19 mouse cellular contexts compared by ENCODE assay signal in genomic region chr6:97413453-97413852, GRCm38 (mm10).
DNase-seq lines count a peak whose midpoint lies in the region; ATAC-seq and TF ChIP-seq lines count a peak whose summit lies in the region.
"Had no signal": no experiment of that assay in that cellular context is flagged by ENCODE, and none has a peak within 500 bp of the region (broad histone marks: within the 10 kb centered on the region; RNA-seq: fewer than 3 reads in every experiment).

No protein-coding gene starts in this region.

- H3K4me3 ChIP-seq in intestine, embryonic 15.5 days (replicated peaks) = no peak overlapping the region
- H3K4me3 ChIP-seq in intestine, postnatal 0 days (ENCODE audit: low read depth, low read length) = no peak overlapping the region
- no peak overlapping the region for H3K4me3 ChIP-seq in liver, embryonic 16.5 days (ENCODE audit: low read depth, low read length)
- H3K4me3 ChIP-seq in forebrain, embryonic 14.5 days (ENCODE audit: low read depth, low read length) = no peak overlapping the region
- H3K4me3 ChIP-seq in midbrain, postnatal 0 days (ENCODE audit: low read depth, low read length) = no peak overlapping the region
- H3K4me3 ChIP-seq: forebrain, embryonic 10.5 days; heart, embryonic 10.5 days; limb, embryonic 15.5 days; midbrain, embryonic 12.5 days; neural tube, embryonic 12.5 days had no signal

- no peaks in the 10 kb centered on the region for H3K36me3 ChIP-seq in intestine, embryonic 15.5 days
- no peaks in the 10 kb centered on the region for H3K36me3 ChIP-seq in intestine, postnatal 0 days (ENCODE audit: control insufficient read depth, insufficient read depth)
- H3K36me3 ChIP-seq in liver, embryonic 16.5 days (ENCODE audit: control insufficient read depth, insufficient read depth) = no peaks in the 10 kb centered on the region
- 0 out of 2 replicates have a peak, but pooled peaks cover 2% of the 10 kb centered on the region for H3K36me3 ChIP-seq in forebrain, embryonic 14.5 days (ENCODE audit: control insufficient read depth, insufficient read depth, low read length)
- H3K36me3 ChIP-seq in midbrain, postnatal 0 days (ENCODE audit: insufficient read depth, low read length) = no peaks in the 10 kb centered on the region
- H3K36me3 ChIP-seq: forebrain, embryonic 10.5 days; G1E; heart, embryonic 10.5 days; limb, embryonic 15.5 days; midbrain, embryonic 12.5 days; neural tube, embryonic 12.5 days had no signal

- no peak overlapping the region for H3K9ac ChIP-seq in intestine, embryonic 15.5 days
- H3K9ac ChIP-seq in intestine, postnatal 0 days (ENCODE audit: low read depth, low read length) = no peak overlapping the region
- no peak overlapping the region for H3K9ac ChIP-seq in liver, embryonic 16.5 days (ENCODE audit: low read depth, low read length)
- no peak overlapping the region for H3K9ac ChIP-seq in forebrain, embryonic 14.5 days (ENCODE audit: low read length)
- no peak overlapping the region for H3K9ac ChIP-seq in midbrain, postnatal 0 days (replicated peaks; ENCODE audit: low read length, poor library complexity, severe bottlenecking)
- H3K9ac ChIP-seq: limb, embryonic 15.5 days; midbrain, embryonic 12.5 days; neural tube, embryonic 12.5 days had no signal

- no peak for DNase-seq in liver
- peak; percentile 41 for DNase-seq in embryo, embryonic 10.5 days (ENCODE audit: low spot score)
- DNase-seq in kidney, postnatal 25 days = peak; percentile 50 to 57
- no peak for DNase-seq in forebrain, embryonic 14.5 days (ENCODE audit: low spot score)
- no peak for DNase-seq in midbrain, postnatal 0 days (ENCODE audit: low spot score)
- DNase-seq: adrenal gland, postnatal 10 days; cerebellum, postnatal 10 days; thymus, adult 18-20 months; thymus, postnatal 4 days had no signal

- H3K27me3 ChIP-seq in intestine, embryonic 15.5 days (replicated peaks) = no peaks in the 10 kb centered on the region
- H3K27me3 ChIP-seq in intestine, postnatal 0 days (replicated peaks; ENCODE audit: control insufficient read depth, insufficient read depth, low read length) = no peaks in the 10 kb centered on the region
- no peaks in the 10 kb centered on the region for H3K27me3 ChIP-seq in liver, embryonic 16.5 days (ENCODE audit: control insufficient read depth, insufficient read depth, low read depth, low read length)
- H3K27me3 ChIP-seq in forebrain, embryonic 14.5 days (replicated peaks; ENCODE audit: control insufficient read depth, insufficient read depth, low read length) = no peaks in the 10 kb centered on the region
- no peaks in the 10 kb centered on the region for H3K27me3 ChIP-seq in midbrain, postnatal 0 days (ENCODE audit: insufficient read depth, low read length)
- H3K27me3 ChIP-seq: limb, embryonic 15.5 days; midbrain, embryonic 12.5 days; neural tube, embryonic 12.5 days had no signal

- H3K27ac ChIP-seq in intestine, embryonic 15.5 days = no peak overlapping the region
- H3K27ac ChIP-seq in intestine, postnatal 0 days (ENCODE audit: low read depth, low read length) = no peak overlapping the region
- H3K27ac ChIP-seq in liver, embryonic 16.5 days (ENCODE audit: low read length) = no peak overlapping the region
- no peak overlapping the region for H3K27ac ChIP-seq in forebrain, embryonic 14.5 days (ENCODE audit: low read depth, low read length)
- H3K27ac ChIP-seq in midbrain, postnatal 0 days (ENCODE audit: low read depth, low read length) = no peak overlapping the region
- H3K27ac ChIP-seq: forebrain, embryonic 10.5 days; heart, embryonic 10.5 days; limb, embryonic 15.5 days; midbrain, embryonic 12.5 days; neural tube, embryonic 12.5 days had no signal

- peaks cover 12% of the 10 kb centered on the region for H3K4me1 ChIP-seq in intestine, embryonic 15.5 days (replicated peaks)
- H3K4me1 ChIP-seq in intestine, postnatal 0 days (replicated peaks; ENCODE audit: control insufficient read depth, insufficient read depth, low read length) = no peaks in the 10 kb centered on the region
- peaks cover 6% of the 10 kb centered on the region for H3K4me1 ChIP-seq in liver, embryonic 16.5 days (ENCODE audit: control insufficient read depth, low read depth, low read length)
- H3K4me1 ChIP-seq in forebrain, embryonic 14.5 days (ENCODE audit: control insufficient read depth, insufficient read depth, low read length) = no peaks in the 10 kb centered on the region
- no peaks in the 10 kb centered on the region for H3K4me1 ChIP-seq in midbrain, postnatal 0 days (ENCODE audit: insufficient read depth, low read length)
- H3K4me1 ChIP-seq: limb, embryonic 15.5 days had no signal

- no peaks in the 10 kb centered on the region for H3K9me3 ChIP-seq in intestine, embryonic 15.5 days
- no peaks in the 10 kb centered on the region for H3K9me3 ChIP-seq in intestine, postnatal 0 days (ENCODE audit: control insufficient read depth)
- no peaks in the 10 kb centered on the region for H3K9me3 ChIP-seq in liver, embryonic 16.5 days (replicated peaks; ENCODE audit: control insufficient read depth, low read length)
- no peaks in the 10 kb centered on the region for H3K9me3 ChIP-seq in forebrain, embryonic 14.5 days (replicated peaks; ENCODE audit: control insufficient read depth, low read length)
- no peaks in the 10 kb centered on the region for H3K9me3 ChIP-seq in midbrain, postnatal 0 days (ENCODE audit: low read length)
- H3K9me3 ChIP-seq: forebrain, embryonic 10.5 days; heart, embryonic 10.5 days; limb, embryonic 15.5 days; midbrain, embryonic 12.5 days; neural tube, embryonic 12.5 days had no signal

- no peak for TF ChIP-seq CTCF in intestine, postnatal 0 days (IDR thresholded peaks at IDR 0.05; ENCODE audit: low read depth)
- TF ChIP-seq CTCF in midbrain, postnatal 0 days (IDR thresholded peaks at IDR 0.05) = no peak

- peak; percentile 50; the same call in 1 of the 2 replicates for ATAC-seq in intestine, embryonic 15.5 days
- ATAC-seq in intestine, postnatal 0 days = no peak
- peak; percentile 65 for ATAC-seq in liver, embryonic 16.5 days (ENCODE audit: low read depth)
- no peak for ATAC-seq in forebrain, embryonic 14.5 days
- ATAC-seq in midbrain, postnatal 0 days (ENCODE audit: low FRiP score) = no peak
- ATAC-seq: activated CD4-positive, CD25-positive, alpha-beta regulatory T cell, adult 4 months had no signal

- 19% methylated on average over 7 of the region's 7 CpGs for WGBS in intestine, embryonic 15.5 days
- WGBS in intestine, postnatal 0 days = 36% methylated on average over 7 of the region's 7 CpGs
- 58% methylated on average over 7 of the region's 7 CpGs for WGBS in liver, embryonic 16.5 days (ENCODE audit: insufficient replicate concordance)
- WGBS in forebrain, embryonic 14.5 days = 89% methylated on average over 7 of the region's 7 CpGs
- 83% methylated on average over 7 of the region's 7 CpGs for WGBS in midbrain, postnatal 0 days

- H3K4me2 ChIP-seq in intestine, embryonic 15.5 days (replicated peaks) = no peak overlapping the region
- no peak overlapping the region for H3K4me2 ChIP-seq in intestine, postnatal 0 days (replicated peaks; ENCODE audit: low read depth)
- no peak overlapping the region for H3K4me2 ChIP-seq in liver, embryonic 16.5 days (ENCODE audit: low read depth, low read length)
- no peak overlapping the region for H3K4me2 ChIP-seq in forebrain, embryonic 14.5 days (ENCODE audit: low read length)
- H3K4me2 ChIP-seq in midbrain, postnatal 0 days (ENCODE audit: low read depth, low read length, poor library complexity, severe bottlenecking) = no peak overlapping the region
- H3K4me2 ChIP-seq: limb, embryonic 15.5 days; midbrain, embryonic 12.5 days; neural tube, embryonic 12.5 days had no signal

Comparison
In these comparisons a context has a peak if more than half of its experiments do, and no peak if none do; other contexts are left out.
1. ATAC-seq: peak in intestine, embryonic 15.5 days (single experiment) and liver, embryonic 16.5 days (single experiment); none in intestine, postnatal 0 days (single experiment), forebrain, embryonic 14.5 days (single experiment) and midbrain, postnatal 0 days (single experiment).
2. DNase-seq: peak in embryo, embryonic 10.5 days (single experiment) and kidney, postnatal 25 days (2 of 2); none in liver (single experiment), forebrain, embryonic 14.5 days (single experiment) and midbrain, postnatal 0 days (single experiment).